Mouse (Mus musculus) intestine, embryonic 16.5 days (tissue): ENCODE results near the gene Ankib1. TPM values are rescaled to one million over a fixed set of nuclear protein-coding genes. Genes with fewer than 3 reads are reported as not detected.
"Not testable (repeated sequence)": the region's sequence is repeated elsewhere in the genome, so short reads cannot be mapped to it uniquely, and the experiment has no call there.

Experiments
- ATAC-seq: fragments of 200-750 bp; cut with Nextera tagmentation; 2 replicates; pipeline ENCODE4 v1.8.0; 2017; ENCODE audit warnings: moderate TSS enrichment, moderate library complexity
- H3K27ac ChIP-seq: fragments of 300-500 bp; sonication (generic); 2 replicates; pipeline ENCODE4 v1.5.1; 2014; ENCODE audit warnings: mild to moderate bottlenecking, low read length
- H3K27me3 ChIP-seq: fragments of 300-500 bp; sonication (generic); replicated peaks from 2 replicates; pipeline ENCODE4 v1.6.1; 2014; ENCODE audit warnings: low read length, control low read depth, mixed read lengths; ENCODE audit not compliant: control insufficient read depth, insufficient read depth
- H3K36me3 ChIP-seq: fragments of 300-500 bp; sonication (generic); 2 replicates; pipeline ENCODE4 v1.6.1; 2014; ENCODE audit warnings: low read length, control low read depth; ENCODE audit not compliant: control insufficient read depth, insufficient read depth
- H3K4me1 ChIP-seq: fragments of 300-500 bp; sonication (generic); 2 replicates; pipeline ENCODE4 v1.6.1; 2014; ENCODE audit warnings: low read length, control low read depth, mixed read lengths; ENCODE audit not compliant: control insufficient read depth, insufficient read depth
- H3K4me2 ChIP-seq: fragments of 300-500 bp; sonication (generic); 2 replicates; pipeline ENCODE4 v1.6.1; 2014; ENCODE audit warnings: low read depth, low read length, control low read depth
- H3K4me3 ChIP-seq: fragments of 300-500 bp; sonication (generic); 2 replicates; pipeline ENCODE4 v1.5.1; 2014; ENCODE audit warnings: mild to moderate bottlenecking, low read length
- H3K9ac ChIP-seq: fragments of 300-500 bp; sonication (generic); 2 replicates; pipeline ENCODE4 v1.6.1; 2014; ENCODE audit warnings: low read depth, low read length
- H3K9me3 ChIP-seq: fragments of 300-500 bp; sonication (generic); 2 replicates; pipeline ENCODE4 v1.6.1; 2016; ENCODE audit warnings: low read length, control low read depth; ENCODE audit not compliant: control insufficient read depth
- WGBS: fragments of 180-500 bp; shearing (Covaris S2); extraction: QIAGEN DNeasy Blood & Tissue Kit; methylation state at CpG from one replicate; pipeline ENCODE4 v1.1.7; 2014; 5-methylcytosine and 5-hydroxymethylcytosine counted together
- polyA plus RNA-seq: library from polyadenylated mRNA; unstranded; fragments of >200 nt; fragmentation: Nextera tagmentation; extraction: Ambion mirVana; gene quantifications from 2 replicates; pipeline ENCODE4 v1.2.1, GENCODE M21; 2015

Gene Ankib1
- polyA plus RNA-seq, 1 experiment from 2014 or later: 5.0 TPM

- not testable (repeated sequence) for H3K36me3 ChIP-seq, ATAC-seq
Observed at GRCm38 (mm10) chr5:3798656-3799055, 4.1 kb downstream of the Ankib1 start.

GRCm38 (mm10) chr5:3797101-3797500, 5.6 kb downstream of the Ankib1 start:
- H3K4me1 ChIP-seq, H3K9me3 ChIP-seq, H3K4me2 ChIP-seq, H3K27me3 ChIP-seq, H3K27ac ChIP-seq, ATAC-seq, H3K9ac ChIP-seq, H3K36me3 ChIP-seq, H3K4me3 ChIP-seq: not testable (repeated sequence)
- 85% methylated on average over 2 of the region's 2 CpGs for WGBS

More at GRCm38 (mm10) chr5:3798656-3799055, 4.1 kb downstream of the Ankib1 start:
- H3K9me3 ChIP-seq, H3K27ac ChIP-seq, H3K4me2 ChIP-seq, H3K9ac ChIP-seq, H3K4me1 ChIP-seq, H3K4me3 ChIP-seq, H3K27me3 ChIP-seq: not testable (repeated sequence)

GRCm38 (mm10) chr5:3791048-3791447, 11.7 kb downstream of the Ankib1 start:
- no peak overlapping the region for H3K9ac ChIP-seq
- no peak overlapping the region for H3K4me2 ChIP-seq
- no peak overlapping the region for H3K27ac ChIP-seq
- H3K36me3 ChIP-seq: no peaks in the 10 kb centered on the region
- ATAC-seq: no peak
- no peak overlapping the region for H3K4me3 ChIP-seq
- H3K27me3 ChIP-seq: no peaks in the 10 kb centered on the region
- H3K9me3 ChIP-seq: no peaks in the 10 kb centered on the region
- peaks cover 3% of the 10 kb centered on the region; the same call in 1 of the 2 replicates for H3K4me1 ChIP-seq

- H3K9ac ChIP-seq: no peak overlapping the region
- no peak for ATAC-seq
Observed at GRCm38 (mm10) chr5:3787548-3787947, 15.2 kb downstream of the Ankib1 start.

GRCm38 (mm10) chr5:3784751-3785496, 17.8 kb downstream of the Ankib1 start:
- no peak overlapping the region for H3K9ac ChIP-seq
- H3K4me2 ChIP-seq: no peak overlapping the region
- H3K4me1 ChIP-seq: no peaks in the 10 kb centered on the region
- H3K9me3 ChIP-seq: no peaks in the 10 kb centered on the region
- ATAC-seq: no peak
- H3K36me3 ChIP-seq: no peaks in the 10 kb centered on the region
- H3K4me3 ChIP-seq: no peak overlapping the region
- H3K27ac ChIP-seq: no peak overlapping the region
- no peaks in the 10 kb centered on the region for H3K27me3 ChIP-seq
- WGBS: 43% methylated on average over 1 of the region's 1 CpGs

More at GRCm38 (mm10) chr5:3787548-3787947, 15.2 kb downstream of the Ankib1 start:
- H3K4me2 ChIP-seq: no peak overlapping the region
- H3K4me3 ChIP-seq: no peak overlapping the region
- no peaks in the 10 kb centered on the region for H3K36me3 ChIP-seq
- 76% methylated on average over 4 of the region's 4 CpGs for WGBS
- no peaks in the 10 kb centered on the region for H3K9me3 ChIP-seq
- no peaks in the 10 kb centered on the region for H3K27me3 ChIP-seq
- peaks cover 3% of the 10 kb centered on the region; the same call in 1 of the 2 replicates for H3K4me1 ChIP-seq
- no peak overlapping the region for H3K27ac ChIP-seq

- H3K4me3 ChIP-seq: no peak overlapping the region
- 81% methylated on average over 2 of the region's 2 CpGs for WGBS
- H3K4me2 ChIP-seq: no peak overlapping the region
- H3K27me3 ChIP-seq: no peaks in the 10 kb centered on the region
- H3K9ac ChIP-seq: no peak overlapping the region
- no peaks in the 10 kb centered on the region for H3K36me3 ChIP-seq
- ATAC-seq: no peak
- no peaks in the 10 kb centered on the region for H3K9me3 ChIP-seq
- H3K4me1 ChIP-seq: no peaks in the 10 kb centered on the region
- no peak overlapping the region for H3K27ac ChIP-seq
Observed at GRCm38 (mm10) chr5:3783947-3784681, 18.6 kb downstream of the Ankib1 start.

- Histone ChIP-seq H3K4me3 (no peak overlapping the region), H3K27me3 (no peaks in the 10 kb centered on the region), H3K9me3 (no peaks in the 10 kb centered on the region), H3K9ac (no peak overlapping the region), H3K36me3 (no peaks in the 10 kb centered on the region), H3K27ac (no peak overlapping the region), H3K4me1 (no peaks in the 10 kb centered on the region), H3K4me2 (no peak overlapping the region)
- ATAC-seq: no peak
Observed at GRCm38 (mm10) chr5:3782670-3783069, 20.1 kb downstream of the Ankib1 start.

- WGBS: 52% methylated on average over 3 of the region's 3 CpGs
- no peak for ATAC-seq
- H3K4me2 ChIP-seq: no peak overlapping the region
- H3K27me3 ChIP-seq: no peaks in the 10 kb centered on the region
- no peaks in the 10 kb centered on the region for H3K9me3 ChIP-seq
- no peaks in the 10 kb centered on the region for H3K4me1 ChIP-seq
- peaks cover 3% of the 10 kb centered on the region; the same call in 1 of the 2 replicates for H3K36me3 ChIP-seq
- no peak overlapping the region for H3K4me3 ChIP-seq
- H3K9ac ChIP-seq: no peak overlapping the region
- no peak overlapping the region for H3K27ac ChIP-seq
Observed at GRCm38 (mm10) chr5:3772017-3772416, 30.7 kb downstream of the Ankib1 start.

GRCm38 (mm10) chr5:3771512-3771911, 31.2 kb downstream of the Ankib1 start:
- H3K9ac ChIP-seq: no peak overlapping the region
- no peak overlapping the region for H3K4me3 ChIP-seq
- peaks cover 3% of the 10 kb centered on the region; the same call in 1 of the 2 replicates for H3K36me3 ChIP-seq
- no peak overlapping the region for H3K4me2 ChIP-seq
- no peaks in the 10 kb centered on the region for H3K27me3 ChIP-seq
- no peaks in the 10 kb centered on the region for H3K4me1 ChIP-seq
- H3K9me3 ChIP-seq: no peaks in the 10 kb centered on the region
- ATAC-seq: no peak
- H3K27ac ChIP-seq: no peak overlapping the region
- 87% methylated on average over 3 of the region's 3 CpGs for WGBS
